Mouse (Mus musculus) intestine, postnatal 0 days (tissue): ENCODE data around the gene Exo5. TPM values are rescaled to one million over a fixed set of nuclear protein-coding genes. Genes with fewer than 3 reads are reported as not detected.

Experiments used
- ATAC-seq: fragments of 200-750 bp; cut with Nextera tagmentation; 2 replicates; pipeline ENCODE4 v1.8.0; 2017; ENCODE audit warnings: mild to moderate bottlenecking, moderate TSS enrichment, moderate library complexity
- H3K27ac ChIP-seq: fragments of 300-500 bp; sonication (generic); 2 replicates; pipeline ENCODE4 v1.5.1; 2014; ENCODE audit warnings: mild to moderate bottlenecking, low read depth, low read length, moderate library complexity
- H3K27me3 ChIP-seq: fragments of 300-500 bp; sonication (generic); replicated peaks from 2 replicates; pipeline ENCODE4 v1.6.1; 2014; ENCODE audit warnings: low read length, mixed read lengths; ENCODE audit not compliant: control insufficient read depth, insufficient read depth
- H3K36me3 ChIP-seq: fragments of 300-500 bp; sonication (generic); 2 replicates; pipeline ENCODE4 v1.6.1; 2014; ENCODE audit warnings: mild to moderate bottlenecking, moderate library complexity; ENCODE audit not compliant: control insufficient read depth, insufficient read depth
- H3K4me1 ChIP-seq: fragments of 300-500 bp; sonication (generic); replicated peaks from 2 replicates; pipeline ENCODE4 v1.6.1; 2014; ENCODE audit warnings: antibody characterized with exemption, low read length, mixed read lengths; ENCODE audit not compliant: control insufficient read depth, insufficient read depth
- H3K4me2 ChIP-seq: fragments of 300-500 bp; sonication (generic); replicated peaks from 2 replicates; pipeline ENCODE4 v1.6.1; 2014; ENCODE audit warnings: low read depth, mild to moderate bottlenecking, moderate library complexity
- H3K4me3 ChIP-seq: fragments of 300-500 bp; sonication (generic); 2 replicates; pipeline ENCODE4 v1.5.1; 2014; ENCODE audit warnings: low read depth, low read length
- H3K9ac ChIP-seq: fragments of 300-500 bp; sonication (generic); 2 replicates; pipeline ENCODE4 v1.6.1; 2014; ENCODE audit warnings: mild to moderate bottlenecking, low read depth, low read length
- H3K9me3 ChIP-seq: fragments of 300-500 bp; sonication (generic); 2 replicates; pipeline ENCODE4 v1.6.1; 2016; ENCODE audit warnings: mixed run types; ENCODE audit not compliant: control insufficient read depth
- CTCF ChIP-seq: sonication (generic); IDR thresholded peaks from 2 replicates; pipeline ENCODE4 v1.5.1; 2016; ENCODE audit warnings: low read depth, mild to moderate bottlenecking, control low read depth, antibody characterized with exemption, moderate library complexity
- WGBS: fragments of 180-500 bp; shearing (Covaris S2); extraction: QIAGEN DNeasy Blood & Tissue Kit; methylation state at CpG from one replicate; pipeline ENCODE4 v1.1.7; 2014; 5-methylcytosine and 5-hydroxymethylcytosine counted together
- microRNA-seq: library from miRNA; unstranded; fragments of <30 nt; microRNA quantifications from one replicate; pipeline ENCODE4, GENCODE M21; 2016
- polyA plus RNA-seq: library from polyadenylated mRNA; unstranded; fragments of >200 nt; fragmentation: Nextera tagmentation; extraction: Ambion mirVana; gene quantifications from 2 replicates; pipeline ENCODE4 v1.2.1, GENCODE M21; 2015

Exo5 gene
- polyA plus RNA-seq, 1 experiment from 2014 or later = 12.3 TPM

GRCm38 (mm10) chr4:120880731-120881432 lies 43.9 kb downstream of the Exo5 start:
- ATAC-seq = no peak
- Histone ChIP-seq H3K4me2 (no peak overlapping the region), H3K36me3 (no peaks in the 10 kb centered on the region), H3K9ac (no peak overlapping the region), H3K9me3 (no peaks in the 10 kb centered on the region), H3K27ac (no peak overlapping the region), H3K4me1 (no peaks in the 10 kb centered on the region), H3K4me3 (no peak overlapping the region), H3K27me3 (no peaks in the 10 kb centered on the region)
- 57% methylated on average over 6 of the region's 6 CpGs for WGBS
- no peak for TF ChIP-seq CTCF

DNA sequence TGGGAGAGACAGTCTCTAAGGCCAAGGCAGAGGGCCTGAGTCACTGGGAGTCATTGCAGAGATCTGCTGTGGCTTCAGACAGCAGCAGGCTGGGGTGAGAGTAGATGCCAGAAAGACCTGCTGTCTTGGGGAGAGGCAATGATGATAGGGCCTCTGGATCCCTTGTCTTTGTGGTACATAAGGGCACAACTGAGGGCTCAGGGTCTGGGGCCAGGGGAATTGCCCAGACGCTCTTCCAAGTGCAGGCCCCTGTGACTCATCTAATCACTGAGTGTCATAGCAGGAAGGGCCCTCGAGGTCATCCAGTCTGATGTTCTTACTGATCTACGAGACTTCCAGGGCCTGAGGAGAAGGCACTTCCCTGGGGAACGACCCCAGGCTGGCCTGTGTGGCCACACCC lies 45.4 kb downstream of the Exo5 start:
- Histone ChIP-seq H3K27me3 (no peaks in the 10 kb centered on the region), H3K9ac (no peak overlapping the region), H3K36me3 (no peaks in the 10 kb centered on the region), H3K4me3 (no peak overlapping the region), H3K27ac (no peak overlapping the region), H3K4me1 (no peaks in the 10 kb centered on the region), H3K4me2 (no peak overlapping the region), H3K9me3 (no peaks in the 10 kb centered on the region)
- no peak for ATAC-seq
- TF ChIP-seq CTCF = no peak
- 15% methylated on average over 4 of the region's 4 CpGs for whole genome bisulfite sequencing

- no peak overlapping the region for H3K4me3 ChIP-seq
Measured at GRCm38 (mm10) chr4:120878728-120879127, 46.1 kb downstream of the Exo5 start.

GRCm38 (mm10) chr4:120875961-120876360 lies 48.9 kb downstream of the Exo5 start:
- no peak for TF ChIP-seq CTCF
- 59% methylated on average over 3 of the region's 3 CpGs for WGBS
- no peak for ATAC-seq
- Histone ChIP-seq H3K27me3 (no peaks in the 10 kb centered on the region), H3K4me2 (no peak overlapping the region), H3K27ac (no peak overlapping the region), H3K9ac (no peak overlapping the region), H3K9me3 (no peaks in the 10 kb centered on the region), H3K36me3 (no peaks in the 10 kb centered on the region), H3K4me3 (no peak overlapping the region), H3K4me1 (no peaks in the 10 kb centered on the region)

More at GRCm38 (mm10) chr4:120878728-120879127, 46.1 kb downstream of the Exo5 start:
- H3K4me1 ChIP-seq = no peaks in the 10 kb centered on the region
- no peaks in the 10 kb centered on the region for H3K27me3 ChIP-seq
- H3K9me3 ChIP-seq = no peaks in the 10 kb centered on the region
- no peak for TF ChIP-seq CTCF
- H3K36me3 ChIP-seq = no peaks in the 10 kb centered on the region
- 69% methylated on average over 3 of the region's 3 CpGs for WGBS
- no peak for ATAC-seq
- H3K9ac ChIP-seq = no peak overlapping the region
- no peak overlapping the region for H3K4me2 ChIP-seq
- H3K27ac ChIP-seq = no peak overlapping the region

Small RNAs within 50 kb of the gene (microRNA-seq; reads per million reads assigned to microRNA genes)
- gene Mir7015 = not detected

Other genes with a start within 250 kb of the Exo5 start
- gene Kcnq4, start 176.4 kb downstream of the Exo5 start, polyA plus RNA-seq = 1.6 and 2.0 TPM in 2 replicates
- 47.7 and 49.8 TPM in 2 replicates for gene Nfyc, start 93.4 kb downstream of the Exo5 start, polyA plus RNA-seq
- 0.77 and 0.95 TPM in 2 replicates for gene Rims3, start 70.2 kb downstream of the Exo5 start, polyA plus RNA-seq
- gene Zfp69, start 26.7 kb upstream of the Exo5 start, polyA plus RNA-seq = 2.2 and 2.6 TPM in 2 replicates
- 23.2 and 26.0 TPM in 2 replicates for gene Smap2, start 92.2 kb upstream of the Exo5 start, polyA plus RNA-seq
- gene Col9a2, start 114.4 kb upstream of the Exo5 start, polyA plus RNA-seq = 3.9 TPM in 2 replicates
- gene Zmpste24, start 173.2 kb upstream of the Exo5 start, polyA plus RNA-seq = 22.9 and 23.3 TPM in 2 replicates
- not detected in 2 replicates for gene Tmco2, start 184.2 kb upstream of the Exo5 start, polyA plus RNA-seq